Mouse (Mus musculus) midbrain, postnatal 0 days (tissue): ENCODE measurements around the gene Hbq1b. TPM values are rescaled to one million over a fixed set of nuclear protein-coding genes. Genes with fewer than 3 reads are reported as not detected.
A peak's percentile ranks its signal among the peaks of the same experiment; 100 is the strongest.

Experiments
- ATAC-seq: fragments of 200-750 bp; cut with Nextera tagmentation; 2 replicates; pipeline ENCODE4 v1.8.0; 2017; ENCODE audit warnings: moderate number of reproducible peaks, mild to moderate bottlenecking, moderate TSS enrichment, moderate library complexity; ENCODE audit not compliant: low FRiP score
- DNase-seq: peaks from one replicate; pipeline ENCODE4 v3.0.0-alpha.2; 2015; ENCODE audit warnings: low spot score
- H3K27ac ChIP-seq: fragments of 300-500 bp; sonication (generic); 2 replicates; pipeline ENCODE4 v1.5.1; 2014; ENCODE audit warnings: low read depth, mild to moderate bottlenecking, low read length, mixed read lengths
- H3K27me3 ChIP-seq: fragments of 300-500 bp; sonication (generic); 2 replicates; pipeline ENCODE4 v1.6.1; 2014; ENCODE audit warnings: low read length, control low read depth, mixed read lengths; ENCODE audit not compliant: insufficient read depth
- H3K36me3 ChIP-seq: fragments of 300-500 bp; sonication (generic); 2 replicates; pipeline ENCODE4 v1.6.1; 2014; ENCODE audit warnings: low read length, control low read depth, mixed read lengths; ENCODE audit not compliant: insufficient read depth
- H3K4me1 ChIP-seq: fragments of 300-500 bp; sonication (generic); 2 replicates; pipeline ENCODE4 v1.6.1; 2014; ENCODE audit warnings: mild to moderate bottlenecking, control low read depth, antibody characterized with exemption, low read length, mixed read lengths; ENCODE audit not compliant: insufficient read depth
- H3K4me2 ChIP-seq: fragments of 300-500 bp; sonication (generic); 2 replicates; pipeline ENCODE4 v1.6.1; 2014; ENCODE audit warnings: low read depth, mild to moderate bottlenecking, low read length, mixed read lengths; ENCODE audit not compliant: poor library complexity, severe bottlenecking
- H3K4me3 ChIP-seq: fragments of 300-500 bp; sonication (generic); 2 replicates; pipeline ENCODE4 v1.5.1; 2014; ENCODE audit warnings: low read depth, mild to moderate bottlenecking, low read length, moderate library complexity
- H3K9ac ChIP-seq: fragments of 300-500 bp; sonication (generic); replicated peaks from 2 replicates; pipeline ENCODE4 v1.6.1; 2014; ENCODE audit warnings: mild to moderate bottlenecking, low read length, moderate library complexity, mixed read lengths; ENCODE audit not compliant: poor library complexity, severe bottlenecking
- H3K9me3 ChIP-seq: fragments of 300-500 bp; sonication (generic); 2 replicates; pipeline ENCODE4 v1.6.1; 2016; ENCODE audit warnings: low read length, control low read depth
- CTCF ChIP-seq: IDR thresholded peaks from 2 replicates; pipeline ENCODE4 v1.5.1; 2016; ENCODE audit warnings: antibody characterized with exemption, mild to moderate bottlenecking
- WGBS: fragments of 180-500 bp; shearing (Covaris S2); extraction: QIAGEN DNeasy Blood & Tissue Kit; methylation state at CpG from one replicate; pipeline ENCODE4 v1.1.7; 2014; 5-methylcytosine and 5-hydroxymethylcytosine counted together
- polyA plus RNA-seq: library from polyadenylated mRNA; unstranded; fragments of >200 nt; fragmentation: Nextera tagmentation; extraction: Ambion mirVana; gene quantifications from 2 replicates; pipeline ENCODE4 v1.2.1, GENCODE M21; 2015
- total RNA-seq: library from RNA; depleted of rRNA; stranded (reverse); fragments of >200 nt; gene quantifications from 2 replicates; pipeline ENCODE4 v1.2.3, GENCODE M21; 2014

Hbq1b gene
- total and polyA plus RNA-seq, 2 experiments from 2014 or later: 1.9 to 5.9 TPM

DNA sequence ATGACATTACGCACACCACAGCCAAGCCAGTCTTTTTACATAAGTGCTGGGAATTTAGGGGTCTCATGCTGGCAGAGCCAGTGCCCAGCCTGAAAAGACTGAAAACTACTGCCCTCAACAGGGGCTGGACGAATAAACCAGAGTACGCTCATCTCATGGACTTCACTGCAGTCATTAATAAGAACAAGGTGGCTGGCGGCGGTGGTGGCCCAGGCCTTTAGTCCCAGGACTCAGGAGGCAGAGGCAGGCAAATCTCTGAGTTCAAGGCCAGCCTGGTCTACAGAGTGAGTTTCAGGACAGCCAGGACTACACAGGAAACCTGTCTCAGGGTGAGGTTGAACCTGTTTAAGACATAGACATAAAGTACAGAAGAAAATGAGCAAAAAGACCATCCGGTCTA is 20.6 kb upstream of the Hbq1b start:
- DNase-seq: no peak
- no peak for ATAC-seq
- H3K27me3 ChIP-seq: no peaks in the 10 kb centered on the region
- 91% methylated on average over 6 of the region's 6 CpGs for WGBS
- peaks cover 7% of the 10 kb centered on the region for H3K36me3 ChIP-seq
- no peak overlapping the region for H3K4me2 ChIP-seq
- no peaks in the 10 kb centered on the region for H3K9me3 ChIP-seq
- no peak overlapping the region for H3K9ac ChIP-seq
- no peaks in the 10 kb centered on the region for H3K4me1 ChIP-seq
- H3K27ac ChIP-seq: no peak overlapping the region
- H3K4me3 ChIP-seq: no peak overlapping the region
- no peak for TF ChIP-seq CTCF

DNA sequence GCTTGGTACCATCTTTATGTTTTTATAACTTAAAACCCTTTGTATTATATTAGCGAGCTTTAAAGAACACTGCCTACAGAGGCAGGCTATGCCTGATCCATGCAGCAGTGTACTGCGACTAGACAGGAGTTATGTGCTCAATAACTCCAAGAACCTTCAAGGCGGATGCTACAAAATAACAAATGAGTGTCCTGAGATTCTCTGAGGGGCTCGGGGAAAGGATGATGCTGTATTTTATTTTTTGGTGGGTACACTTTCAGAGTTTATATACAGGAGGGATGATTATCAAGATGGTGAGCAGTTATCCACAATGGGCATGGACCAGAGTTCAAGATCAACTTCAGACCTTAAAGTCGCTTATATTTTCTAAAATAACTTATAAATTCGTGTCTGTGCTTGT is 20.0 kb upstream of the Hbq1b start:
- H3K9me3 ChIP-seq: no peaks in the 10 kb centered on the region
- H3K36me3 ChIP-seq: peaks cover 7% of the 10 kb centered on the region
- H3K27me3 ChIP-seq: no peaks in the 10 kb centered on the region
- peak overlapping the region; percentile 92 for H3K27ac ChIP-seq
- peak overlapping the region; percentile 58 for H3K4me2 ChIP-seq
- DNase-seq: no peak
- peak overlapping the region; percentile 92 for H3K9ac ChIP-seq
- no peaks in the 10 kb centered on the region for H3K4me1 ChIP-seq
- ATAC-seq: 0 out of 2 replicates have a peak, but pooled peaks have one; percentile 1
- WGBS: 27% methylated on average over 6 of the region's 6 CpGs
- TF ChIP-seq CTCF: no peak
- H3K4me3 ChIP-seq: peak overlapping the region; percentile 61

DNA sequence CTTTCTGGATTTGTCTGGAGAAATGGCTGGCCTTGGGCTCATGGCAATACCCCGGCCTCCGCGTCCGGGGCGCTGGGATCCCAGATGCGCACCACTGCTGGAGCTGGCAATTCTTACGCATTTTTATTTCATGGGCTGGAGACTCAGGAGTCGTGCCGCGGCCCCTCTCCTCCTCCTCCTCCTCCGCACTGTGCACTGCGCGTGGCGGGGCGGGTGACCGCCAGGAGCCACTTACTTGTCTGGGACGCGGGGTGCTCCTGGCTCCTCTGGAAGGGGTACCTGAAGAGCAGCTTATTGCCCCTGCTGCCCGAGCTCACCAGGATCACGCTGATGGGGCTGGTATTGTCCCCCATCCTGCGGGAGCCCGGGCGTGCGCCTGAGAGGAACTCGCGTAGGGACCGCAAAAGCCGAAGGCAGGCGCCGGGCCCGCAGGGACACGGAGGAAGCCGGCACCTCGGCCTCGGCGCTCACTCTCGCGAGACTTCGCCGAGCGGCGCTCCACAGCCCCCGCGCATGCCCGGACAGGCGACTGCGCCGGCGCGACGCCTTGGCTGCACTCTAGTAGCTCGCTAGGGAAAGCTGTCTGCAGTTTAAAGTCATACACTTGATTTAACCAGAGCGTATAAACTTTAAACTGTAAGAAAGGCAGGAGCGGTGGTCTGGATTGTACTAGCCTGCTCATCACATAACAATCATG is 19.4 kb upstream of the Hbq1b start, which contains the start of gene Nprl3:
Gene Nprl3, minus strand, starts transcription at position 520 of the 697 bp plus-strand sequence.
- H3K4me1 ChIP-seq: no peaks in the 10 kb centered on the region
- H3K36me3 ChIP-seq: peaks cover 6% of the 10 kb centered on the region
- H3K4me2 ChIP-seq: peak within 1 kb of the TSS; percentile 58
- ATAC-seq (peak; percentile 99), DNase-seq (peak; percentile 97)
- no peaks in the 10 kb centered on the region for H3K9me3 ChIP-seq
- under 1% methylated on average over 54 of the region's 54 CpGs for WGBS
- peak within 1 kb of the TSS; percentile 92 for H3K9ac ChIP-seq
- H3K27me3 ChIP-seq: no peaks in the 10 kb centered on the region
- H3K27ac ChIP-seq: peak within 1 kb of the TSS; percentile 92
- H3K4me3 ChIP-seq: peak within 1 kb of the TSS; percentile 61
- TF ChIP-seq CTCF: peak; percentile 20; the same call in 1 of the 2 replicates

DNA sequence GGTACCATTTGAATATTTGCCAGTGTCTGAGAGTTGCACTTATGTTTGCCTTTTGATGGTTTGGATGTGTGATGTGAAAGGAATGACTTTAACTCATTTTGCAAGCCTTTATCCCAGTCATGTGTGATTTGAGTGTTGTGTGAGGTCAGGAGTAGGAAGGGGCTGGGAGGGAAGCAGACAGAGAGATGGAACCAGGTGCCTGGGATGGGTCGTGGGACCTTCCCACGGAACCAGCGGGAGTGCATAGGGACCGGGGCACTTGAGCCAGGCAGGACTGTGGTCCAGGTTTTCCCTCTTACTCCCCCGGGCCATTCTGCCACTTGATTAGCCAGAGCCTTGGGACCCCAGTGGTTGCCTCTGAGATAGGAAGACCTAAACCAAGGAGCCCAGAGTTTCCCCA is 18.8 kb upstream of the Hbq1b start:
- H3K36me3 ChIP-seq: 0 out of 2 replicates have a peak, but pooled peaks cover under 1% of the 10 kb centered on the region
- 29% methylated on average over 5 of the region's 5 CpGs for WGBS
- no peaks in the 10 kb centered on the region for H3K27me3 ChIP-seq
- no peaks in the 10 kb centered on the region for H3K9me3 ChIP-seq
- H3K4me2 ChIP-seq: peak overlapping the region; percentile 58
- H3K4me1 ChIP-seq: no peaks in the 10 kb centered on the region
- H3K9ac ChIP-seq: peak overlapping the region; percentile 46
- no peak for TF ChIP-seq CTCF
- peak overlapping the region; percentile 92 for H3K27ac ChIP-seq
- H3K4me3 ChIP-seq: peak overlapping the region; percentile 61
- DNase-seq (no peak), ATAC-seq (peak; percentile 29)

DNA sequence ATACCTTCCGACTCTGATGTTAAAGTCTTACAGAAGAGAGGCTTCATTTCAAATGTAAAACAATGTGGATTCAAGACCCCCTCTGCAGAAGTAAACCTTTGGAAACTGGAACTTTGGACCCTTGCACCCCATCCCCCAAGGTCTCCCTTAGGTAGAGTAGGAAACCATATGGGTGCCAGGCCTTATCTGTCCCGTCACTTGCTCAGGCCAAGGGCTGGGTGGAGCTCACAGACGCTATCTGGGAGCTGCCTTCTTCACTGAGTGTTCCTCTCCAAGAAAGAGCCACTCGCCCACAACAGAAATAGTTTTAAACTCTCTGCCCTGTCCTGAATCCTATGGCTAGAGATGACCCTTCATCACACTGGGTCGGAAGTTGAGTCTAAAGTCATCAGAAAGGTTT is 17.8 kb upstream of the Hbq1b start:
- Histone ChIP-seq H3K9me3 (no peaks in the 10 kb centered on the region), H3K36me3 (no peaks in the 10 kb centered on the region), H3K9ac (no peak overlapping the region), H3K27ac (no peak overlapping the region), H3K27me3 (no peaks in the 10 kb centered on the region), H3K4me2 (no peak overlapping the region), H3K4me3 (no peak overlapping the region), H3K4me1 (no peaks in the 10 kb centered on the region)
- no peak for DNase-seq
- no peak for ATAC-seq
- 82% methylated on average over 5 of the region's 5 CpGs for WGBS
- no peak for TF ChIP-seq CTCF

DNA sequence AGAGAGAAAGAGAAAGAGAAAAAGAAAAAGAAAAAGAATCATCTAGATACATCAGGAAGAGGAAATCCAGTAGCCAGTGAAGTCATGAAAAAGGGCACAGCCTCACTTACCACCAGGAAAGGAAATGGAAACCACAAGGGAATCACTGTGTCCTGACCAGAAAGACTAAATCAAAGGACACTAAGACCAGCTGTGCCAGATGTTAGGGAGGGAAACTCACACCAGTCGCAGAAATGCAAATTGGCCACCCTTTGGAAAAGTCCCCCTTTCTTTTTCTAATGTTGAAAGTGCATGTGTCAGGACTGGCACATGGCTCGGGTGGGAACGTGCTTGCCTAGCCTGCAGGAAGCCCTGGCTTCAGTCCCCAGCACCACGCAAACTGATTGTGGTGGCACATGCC is 15.6 kb upstream of the Hbq1b start:
- Histone ChIP-seq H3K36me3 (no peaks in the 10 kb centered on the region), H3K27ac (no peak overlapping the region), H3K9ac (no peak overlapping the region), H3K9me3 (no peaks in the 10 kb centered on the region), H3K4me1 (no peaks in the 10 kb centered on the region), H3K27me3 (no peaks in the 10 kb centered on the region), H3K4me3 (no peak overlapping the region), H3K4me2 (no peak overlapping the region)
- no peak for TF ChIP-seq CTCF
- no peak for ATAC-seq
- no peak for DNase-seq
- 49% methylated on average over 4 of the region's 4 CpGs for WGBS
